Mouse (Mus musculus) regulatory T cell (primary cell): ENCODE results near the gene Ncor2.

Experiments used
- in situ Hi-C: fragments of 300-600 bp; cut with MboI, MseI; formaldehyde crosslinking; loops from one replicate; pipeline ENCODE4 v1.15.1; 2025; ENCODE audit warnings: high pct_unique_total_duplicates

Gene Ncor2

DNA sequence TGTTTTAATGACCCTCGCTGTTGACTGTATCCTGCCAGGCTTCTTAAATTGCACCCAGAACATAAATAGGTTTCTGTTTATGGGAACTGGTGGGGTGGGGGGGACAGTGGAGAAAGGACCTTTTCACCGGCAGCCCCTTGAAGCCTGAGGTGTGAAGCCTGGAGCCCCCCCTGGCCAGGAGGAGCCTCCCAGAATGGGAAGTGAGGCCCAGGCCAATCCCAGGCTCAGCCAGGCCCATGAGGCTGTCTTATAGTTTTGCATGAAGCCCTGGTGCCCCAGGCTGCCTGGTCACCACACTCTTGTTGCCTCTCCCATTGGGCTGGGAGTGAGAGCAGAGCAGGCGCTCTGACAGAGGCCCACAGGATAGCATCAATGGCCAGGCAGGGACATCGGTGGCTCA is 181.1 kb downstream of the Ncor2 start:
- in situ Hi-C loops, result no loop called here

DNA sequence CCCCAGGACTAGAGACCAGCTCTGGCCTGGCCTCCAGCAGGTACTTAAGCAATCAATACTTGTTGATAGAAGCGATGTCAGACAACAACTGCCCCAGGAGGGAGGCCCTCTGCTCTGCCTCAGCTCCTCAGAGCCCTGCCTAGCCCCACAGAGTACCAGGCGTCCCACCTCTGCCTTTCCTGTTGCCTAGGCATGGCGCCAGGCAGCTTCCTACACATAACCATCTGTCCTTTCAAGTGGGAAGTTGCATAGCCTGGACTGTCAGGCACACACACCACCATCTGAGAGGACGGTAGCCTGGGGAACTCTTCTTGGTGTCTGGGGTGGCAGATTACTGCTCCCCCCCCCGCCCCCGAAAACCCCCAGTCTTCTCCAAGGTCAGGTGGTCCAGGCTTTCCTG is 182.2 kb downstream of the Ncor2 start:
- in situ Hi-C loops, result no loop called here

DNA sequence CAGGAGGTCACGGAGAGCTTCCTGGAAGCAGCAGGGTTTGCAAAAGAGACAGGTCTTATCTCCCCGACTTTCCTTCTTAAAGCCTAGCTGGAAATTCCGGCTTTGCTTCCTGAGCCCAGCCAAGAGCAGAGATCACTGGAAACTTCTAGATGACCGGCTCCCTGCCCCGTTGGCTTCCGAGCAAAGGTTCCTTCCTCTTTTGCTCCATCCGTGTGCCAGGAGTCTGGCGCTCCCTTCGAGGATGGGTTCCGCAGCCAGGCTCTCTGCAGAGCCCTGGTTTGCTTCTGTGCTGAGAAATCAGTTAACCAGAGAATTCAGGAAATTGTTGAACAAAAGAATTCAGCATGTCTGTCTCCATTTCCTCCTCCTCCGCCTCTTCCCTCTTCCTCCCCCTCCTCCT is 186.1 kb downstream of the Ncor2 start:
- in situ Hi-C loops, result no loop called here

DNA sequence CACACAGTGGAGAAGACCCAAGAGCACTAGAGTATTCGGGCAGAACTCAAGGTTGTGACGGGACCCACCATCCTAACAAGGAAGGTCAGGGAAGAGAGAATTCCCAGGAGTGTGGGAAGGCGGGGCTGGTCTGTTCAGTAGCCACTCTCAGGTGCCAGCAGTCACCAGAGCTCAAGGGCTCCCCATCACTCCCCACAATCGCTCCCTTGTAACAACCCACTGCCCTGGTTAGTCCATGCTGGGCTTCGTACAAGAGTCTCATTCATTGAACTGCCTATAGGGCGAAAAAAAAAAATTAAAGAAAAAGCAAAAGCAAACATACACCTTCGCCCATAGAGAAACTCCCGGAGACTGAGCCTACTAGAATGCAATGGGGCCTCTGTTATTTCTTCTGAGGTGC is 186.7 kb downstream of the Ncor2 start:
- in situ Hi-C loops, result no loop called here

DNA sequence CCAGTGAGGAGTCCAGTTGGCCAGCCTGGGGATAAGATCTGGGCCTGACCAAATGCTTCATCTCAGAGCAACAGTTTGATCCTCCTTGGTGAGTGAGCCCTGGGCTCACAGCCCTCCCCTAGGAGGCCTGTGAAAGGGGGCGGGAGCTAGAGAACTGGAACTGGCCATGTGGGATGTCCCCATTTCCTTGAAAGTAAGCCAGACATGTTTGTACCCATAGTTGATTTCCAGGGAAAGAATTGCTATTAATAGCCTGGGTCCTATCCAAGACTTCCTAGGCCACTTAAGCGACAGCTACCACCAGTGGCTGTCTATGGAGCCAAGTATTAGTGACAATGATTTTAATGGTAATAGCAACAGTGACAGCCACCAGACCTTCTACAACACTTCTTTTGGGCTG is 189.3 kb downstream of the Ncor2 start:
- in situ Hi-C loops, result no loop called here

DNA sequence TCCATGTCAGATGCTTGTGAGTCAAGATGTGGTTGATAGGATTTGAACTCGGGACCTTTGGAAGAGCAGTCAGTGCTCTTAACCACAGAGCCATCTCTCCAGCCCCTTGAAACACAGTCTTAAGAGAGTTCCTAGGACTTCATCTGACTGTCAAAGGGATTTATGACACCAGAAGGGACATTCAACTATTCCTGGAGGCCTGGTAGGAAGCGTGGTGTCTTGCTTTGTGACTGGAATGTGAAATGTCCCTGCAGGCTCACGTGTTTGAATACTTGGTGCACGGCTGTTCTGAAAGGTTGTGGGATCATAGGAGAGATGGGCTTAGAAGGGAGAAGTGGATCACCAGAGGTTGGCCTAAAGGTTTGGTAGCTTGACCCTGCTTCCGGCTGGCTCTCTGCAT is 192.4 kb downstream of the Ncor2 start:
- in situ Hi-C loops, result no loop called here

DNA sequence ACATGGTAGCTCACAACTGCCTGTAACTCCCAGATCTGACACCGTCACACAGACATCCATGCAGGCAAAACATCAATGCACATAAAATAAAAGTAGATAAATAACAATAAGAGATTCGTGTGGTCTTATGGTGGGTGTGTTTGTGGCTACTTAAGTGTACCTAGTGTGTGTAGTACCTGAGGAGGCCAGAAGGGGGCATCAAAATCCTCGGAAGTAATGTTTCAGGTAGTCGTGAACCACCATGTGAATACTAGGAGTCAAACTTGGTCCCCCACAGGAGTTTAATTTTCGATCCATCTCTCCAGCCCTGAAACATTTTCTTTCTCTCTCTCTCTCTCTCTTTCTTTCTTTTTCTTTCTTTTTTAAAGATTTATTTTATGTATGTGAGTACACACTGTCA is 192.8 kb downstream of the Ncor2 start:
- in situ Hi-C loops, result no loop called here

DNA sequence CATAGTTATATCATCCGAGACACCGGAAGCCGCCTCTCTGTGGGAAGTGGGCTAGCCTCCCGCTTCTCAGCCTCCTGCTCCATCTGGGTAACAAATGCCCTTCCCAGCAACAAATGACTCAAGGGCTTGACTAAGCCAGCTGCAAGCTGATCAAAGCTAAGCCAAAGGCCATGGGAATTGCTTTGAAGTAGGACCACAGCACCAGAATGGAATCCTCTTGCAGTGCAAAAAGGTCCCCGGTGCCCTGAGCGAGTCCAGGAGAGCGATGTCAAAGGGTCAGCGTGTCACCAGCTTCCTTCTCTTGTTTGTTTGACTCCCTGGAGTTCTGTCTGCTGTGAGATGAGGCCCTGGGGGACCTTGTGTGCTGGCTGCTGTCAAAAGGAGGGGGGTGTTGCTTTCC is 209.2 kb downstream of the Ncor2 start:
- in situ Hi-C loops, result no loop called here
